Mouse (Mus musculus) megakaryocyte, adult 5-6 weeks (primary cell): Measurements from ENCODE around the gene Arrdc5. TPM values are rescaled to one million over a fixed set of nuclear protein-coding genes. Genes with fewer than 3 reads are reported as not detected.
A peak's percentile ranks its signal among the peaks of the same experiment; 100 is the strongest.

Source experiments
- ATAC-seq: 2 replicates; pipeline ENCODE4 v1.8.0; 2016; ENCODE audit warnings: mild to moderate bottlenecking, inconsistent platforms; ENCODE audit not compliant: poor library complexity, severe bottlenecking
- total RNA-seq, 2 experiments: library from RNA; stranded (forward) in 1 of 2; stranded (reverse) in 1 of 2; fragments of 153-499, 151-499 nt in 1 of 2; fragments of 221-1000, 200-1000 nt in 1 of 2; gene quantifications; 2 replicates each; pipeline versions ENCODE4 v1.2.3 to v1.2.4; 2015 to 2017

The Arrdc5 gene
- total RNA-seq (2015) (not detected in 2 replicates), total RNA-seq (2017) (not detected in 2 replicates)

DNA sequence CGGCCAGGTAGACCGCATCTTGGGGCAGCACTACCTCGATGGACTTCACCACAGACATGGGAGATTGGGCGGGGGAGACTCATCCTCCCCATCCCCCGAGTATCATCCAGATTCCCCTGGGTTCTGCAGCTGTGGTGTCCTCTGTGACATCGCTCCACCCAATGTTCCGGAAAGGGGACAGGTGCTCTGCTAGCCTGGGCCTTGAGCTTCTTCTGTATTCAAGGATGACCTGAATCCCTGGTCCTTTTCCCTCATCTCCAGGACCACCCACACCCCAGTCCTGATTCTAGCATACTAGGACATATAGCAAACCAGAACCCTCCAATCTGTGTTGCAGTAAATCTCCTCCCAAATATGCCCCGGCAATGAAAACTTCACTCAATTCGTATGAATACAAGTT lies at the start of gene Arrdc5:
TSS of gene Arrdc5 (minus strand) at position 101 of the 400 bp plus-strand sequence.
- no peak for ATAC-seq

DNA sequence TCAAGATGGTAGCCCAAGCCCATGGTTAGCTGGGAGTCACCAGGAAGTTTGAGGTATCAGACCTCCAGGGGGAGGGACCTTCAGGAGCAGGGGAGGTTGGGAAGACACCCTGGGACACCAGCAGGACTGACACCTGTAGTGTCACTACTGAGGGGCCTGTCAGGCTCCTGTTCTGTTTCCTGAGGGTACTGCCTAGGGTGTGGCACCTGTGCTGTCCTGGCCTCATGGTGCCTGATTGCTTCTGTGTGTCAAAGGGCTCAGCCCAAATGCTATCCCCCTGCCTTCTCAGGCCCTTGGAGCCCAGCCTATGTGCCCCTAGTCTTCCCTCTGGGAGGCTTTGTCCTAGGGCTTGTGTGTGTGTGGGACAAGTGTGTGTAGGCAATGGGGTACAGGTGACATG lies 48.5 kb upstream of the Arrdc5 start:
- no peak for ATAC-seq

DNA sequence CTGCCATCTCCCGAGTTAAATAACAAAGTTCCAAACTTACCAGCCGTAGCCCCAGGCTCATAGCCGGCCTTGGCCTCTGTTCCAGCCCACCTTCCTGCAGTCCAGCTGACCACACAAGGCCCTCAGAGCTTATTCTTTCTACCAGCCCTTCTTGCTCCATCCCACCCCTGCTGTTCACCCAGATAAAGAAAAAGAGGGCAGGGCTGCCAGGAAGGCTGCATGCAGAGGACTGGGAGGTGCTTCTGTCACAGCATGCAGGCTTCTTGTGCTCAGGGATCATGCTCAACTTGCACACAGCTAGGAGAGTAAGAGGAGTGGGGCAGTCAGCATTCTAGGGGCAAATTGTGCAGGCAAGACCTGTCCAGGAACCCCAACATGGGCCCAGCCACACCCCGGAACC lies 48.0 kb upstream of the Arrdc5 start:
- ATAC-seq = no peak

DNA sequence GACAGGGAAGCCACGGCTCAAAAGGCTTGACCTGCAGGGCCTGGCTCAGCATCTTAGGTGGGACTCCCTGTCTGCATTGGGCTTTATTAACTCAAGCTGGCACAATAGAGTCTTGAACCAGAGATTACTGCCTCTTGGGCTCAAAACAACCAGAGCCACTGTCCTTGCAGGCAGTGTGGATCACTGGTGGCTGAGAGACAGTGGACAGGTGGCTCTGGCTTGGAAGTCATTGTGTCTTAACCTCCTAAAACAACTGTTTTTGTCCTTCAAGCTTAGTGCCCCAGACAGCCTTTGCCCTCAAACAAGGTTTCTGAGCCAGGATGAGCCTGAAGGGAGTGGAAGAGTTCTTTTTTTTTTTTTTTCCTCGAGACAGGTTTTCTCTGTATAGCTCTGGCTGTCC lies 45.3 kb upstream of the Arrdc5 start:
- no peak for ATAC-seq

GRCm38 (mm10) chr17:56343466-56343865 lies 43.4 kb upstream of the Arrdc5 start:
- ATAC-seq = peak; percentile 56

- ATAC-seq = no peak
Observed at GRCm38 (mm10) chr17:56340717-56341116, 40.6 kb upstream of the Arrdc5 start.

GRCm38 (mm10) chr17:56338909-56339308 lies 38.8 kb upstream of the Arrdc5 start:
- peak; percentile 66 for ATAC-seq

DNA sequence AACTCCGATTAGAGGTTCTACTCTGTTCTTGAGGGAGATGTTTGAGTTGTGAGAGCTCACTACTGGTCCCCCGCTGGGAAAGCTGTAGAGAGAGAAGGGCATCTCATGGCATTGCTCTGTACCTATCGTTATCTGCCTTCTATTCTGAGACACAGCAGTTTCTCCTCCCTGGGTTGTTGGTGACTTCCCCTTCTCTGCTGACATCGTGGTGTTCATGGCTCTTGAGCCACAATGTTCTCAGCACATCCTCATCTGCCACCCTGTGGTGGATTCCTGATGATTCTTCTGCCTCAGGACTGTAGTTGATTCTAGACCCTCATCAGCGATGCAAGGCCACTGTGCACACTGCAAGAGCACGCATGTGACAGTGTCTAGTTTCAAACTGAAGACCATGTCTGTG lies 37.7 kb upstream of the Arrdc5 start:
- ATAC-seq = peak; percentile 53

DNA sequence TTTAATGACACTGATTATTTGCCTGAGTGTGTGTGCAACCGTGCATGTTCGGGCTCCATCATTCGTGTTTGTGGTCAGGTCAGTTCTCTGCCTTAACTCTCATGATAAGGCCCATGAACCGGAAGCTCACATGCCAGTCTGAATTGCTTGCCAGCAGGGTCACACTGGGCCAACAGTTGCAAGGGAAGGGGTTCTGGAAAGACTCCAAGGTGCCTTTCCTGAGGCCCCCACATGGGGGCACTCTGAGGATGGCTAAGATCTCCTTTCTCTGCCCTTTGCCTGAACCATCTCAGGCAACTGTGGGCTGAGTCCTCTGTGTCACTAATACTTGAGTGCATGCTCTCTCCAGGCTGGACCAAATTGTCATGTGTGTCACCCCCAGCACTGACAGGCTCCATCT lies 37.1 kb upstream of the Arrdc5 start:
- ATAC-seq = peak; percentile 51

DNA sequence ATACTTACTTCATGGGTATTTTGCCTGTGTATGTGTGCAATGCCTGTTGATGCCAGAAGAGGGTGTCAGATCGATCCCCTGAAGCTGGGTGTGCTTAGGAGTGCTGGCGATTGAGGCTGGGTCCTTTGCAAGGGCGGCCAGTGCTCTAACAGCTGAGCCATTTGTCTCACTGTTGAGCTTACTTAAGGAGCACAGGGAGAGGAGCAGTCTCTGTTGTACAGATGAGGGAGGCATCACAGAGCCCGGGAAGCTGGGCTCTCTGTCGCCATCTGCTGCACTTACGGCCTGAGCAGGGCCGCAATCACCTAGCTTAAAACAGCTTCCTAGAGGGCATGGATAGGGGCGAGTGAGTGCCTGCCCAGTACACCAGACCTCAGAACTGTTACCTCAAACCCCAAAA lies 32.9 kb upstream of the Arrdc5 start:
- no peak for ATAC-seq

DNA sequence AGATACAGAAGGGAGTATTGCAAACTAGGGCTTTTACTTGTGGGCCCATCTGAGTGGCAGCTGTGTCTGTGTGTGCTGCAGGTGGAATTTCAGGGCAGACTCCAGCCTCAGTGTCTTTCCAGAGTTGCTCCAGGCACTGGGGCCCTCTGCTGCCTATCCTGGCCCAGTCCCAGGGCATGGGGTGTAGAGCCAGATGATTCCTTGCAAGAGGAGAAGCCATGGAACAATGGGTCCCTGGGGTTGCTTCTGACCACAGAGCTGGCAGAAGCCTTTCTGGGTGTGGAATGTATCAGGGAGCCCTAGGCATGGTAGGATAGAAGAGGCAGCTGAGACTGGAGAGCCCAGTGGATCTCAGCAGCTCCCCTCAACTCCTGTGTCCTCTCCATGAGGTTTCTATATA lies 31.2 kb upstream of the Arrdc5 start:
- ATAC-seq = no peak

DNA sequence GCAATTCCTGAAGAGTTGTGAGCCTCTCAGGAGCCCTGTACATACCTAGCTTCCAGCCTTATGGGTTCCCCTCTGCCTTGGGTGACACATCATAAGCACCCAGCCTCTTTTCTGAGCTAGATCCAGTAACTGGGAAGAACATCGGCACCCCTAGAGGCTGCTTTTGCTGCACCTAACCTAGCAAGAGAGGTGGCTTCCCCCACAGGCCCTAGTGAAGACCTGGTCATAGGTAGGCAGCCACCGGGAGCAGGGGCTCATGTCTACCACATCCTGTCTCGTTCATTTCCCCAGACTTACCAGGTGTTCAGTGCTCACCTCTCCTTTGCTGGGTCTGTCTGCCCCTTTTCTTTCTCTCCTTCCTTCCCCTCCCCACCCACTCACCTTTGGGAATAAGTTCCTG lies 30.3 kb upstream of the Arrdc5 start:
- no peak for ATAC-seq

- no peak for ATAC-seq
Observed at GRCm38 (mm10) chr17:56329267-56329666, 29.2 kb upstream of the Arrdc5 start.

- ATAC-seq = no peak
Observed at GRCm38 (mm10) chr17:56326153-56327147, 26.4 kb upstream of the Arrdc5 start.

DNA sequence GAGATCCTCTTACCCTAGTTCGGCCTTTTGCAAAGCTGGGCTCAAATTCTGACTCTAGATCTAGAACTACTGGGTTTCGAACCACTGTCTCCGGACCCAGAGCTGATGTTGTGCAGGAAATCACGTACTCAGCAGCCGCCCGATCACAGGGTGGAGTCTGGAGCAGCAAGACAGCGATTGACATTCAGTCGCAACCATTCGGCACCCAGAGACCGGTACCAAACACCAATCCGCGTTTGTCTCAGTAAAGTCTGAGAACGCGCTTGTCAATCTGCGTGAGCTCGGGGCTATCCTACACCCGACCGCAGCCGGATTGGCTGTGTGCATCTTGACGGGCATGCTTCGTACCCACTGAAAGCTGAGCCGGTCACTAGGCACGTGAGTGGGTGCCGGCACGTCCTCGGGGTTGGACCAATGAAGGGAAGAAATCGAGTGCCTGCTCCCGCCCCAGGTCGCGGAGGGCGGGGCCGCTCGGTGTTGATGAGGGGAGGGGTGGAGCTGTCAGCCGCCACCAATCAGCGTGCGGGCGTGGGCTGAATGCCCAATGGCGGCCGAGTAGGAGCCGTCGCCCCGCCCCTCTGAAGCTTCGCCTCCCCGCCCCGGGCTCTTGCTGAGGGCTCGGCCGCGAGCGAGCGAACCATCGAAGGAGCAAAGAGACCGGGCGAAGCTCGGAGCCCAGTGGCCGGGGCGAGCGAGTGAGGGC lies 25.5 kb upstream of the Arrdc5 start, which contains the start of gene Kdm4b:
TSS of gene Kdm4b (plus strand) at position 613 of the 703 bp plus-strand sequence.
- peak; percentile 95 for ATAC-seq

- no peak for ATAC-seq
Observed at GRCm38 (mm10) chr17:56324419-56324818, 24.3 kb upstream of the Arrdc5 start.

GRCm38 (mm10) chr17:56309191-56309945 lies 9.3 kb upstream of the Arrdc5 start:
- no peak for ATAC-seq

DNA sequence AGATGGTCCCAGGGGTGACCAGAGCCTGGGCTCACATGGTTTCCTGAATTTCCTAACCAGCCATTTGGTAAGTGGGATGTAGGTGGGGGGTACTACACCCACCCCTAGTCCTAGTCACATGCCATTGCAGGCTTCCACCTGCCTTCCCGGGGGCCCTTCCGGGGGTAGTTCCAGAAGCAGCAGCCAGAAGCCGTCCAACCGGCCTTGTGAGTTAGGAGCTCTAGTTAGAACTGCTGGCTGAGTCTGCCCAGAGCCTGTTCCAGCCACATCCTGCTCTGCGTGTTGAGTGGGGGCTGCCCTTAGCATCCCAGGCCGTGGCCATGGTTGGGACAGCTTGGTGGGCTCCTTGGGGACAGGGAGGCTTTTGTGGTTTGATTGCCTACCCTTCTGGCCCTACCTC lies 8.0 kb upstream of the Arrdc5 start:
- no peak for ATAC-seq

DNA sequence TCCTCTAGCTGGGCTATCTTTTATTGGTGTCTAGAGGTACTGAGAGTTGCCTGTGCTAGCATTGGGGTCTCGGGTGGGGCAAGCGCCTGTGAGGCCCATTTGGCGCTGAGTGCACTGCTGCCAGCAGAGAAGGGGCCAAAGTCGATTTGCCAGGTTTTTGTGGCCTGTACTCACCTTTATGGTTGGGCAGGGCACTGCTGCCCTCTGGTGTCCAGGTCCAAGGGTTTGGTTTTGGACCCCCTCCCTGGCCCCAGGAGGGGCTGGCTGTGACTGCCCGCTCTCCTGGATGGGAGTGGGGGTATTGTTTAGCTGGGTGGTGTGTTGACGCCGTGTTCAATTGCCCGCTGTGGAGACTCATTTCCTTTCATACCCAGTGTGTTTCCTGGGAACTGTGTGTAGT lies 5.7 kb upstream of the Arrdc5 start:
- no peak for ATAC-seq

GRCm38 (mm10) chr17:56305156-56305555 lies 5.1 kb upstream of the Arrdc5 start:
- no peak for ATAC-seq

DNA sequence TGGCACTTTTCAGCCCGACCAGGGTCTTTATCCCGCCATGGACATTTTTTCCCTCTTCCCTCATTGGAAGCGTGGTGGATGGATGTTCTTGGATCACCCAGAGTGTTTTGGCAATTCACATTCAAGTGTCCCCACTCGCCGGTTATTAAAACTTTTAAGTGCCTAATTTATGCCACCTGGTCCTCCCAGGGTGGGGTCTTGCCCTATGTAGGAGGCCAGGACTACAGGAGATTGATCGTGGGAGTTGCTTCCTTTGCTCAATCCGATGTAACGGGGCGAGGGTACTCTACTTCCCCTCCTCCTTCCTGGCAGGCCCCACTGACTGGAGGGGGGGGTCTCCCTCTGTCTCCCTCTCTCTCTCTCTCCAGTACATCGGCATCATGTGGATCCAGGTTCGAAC lies 4.6 kb upstream of the Arrdc5 start:
- ATAC-seq = no peak
